Mouse (Mus musculus): ENCODE measurements around the gene Defb18.
"Not testable (repeated sequence)": the region's sequence is repeated elsewhere in the genome, so short reads cannot be mapped to it uniquely, and the experiment has no call there.

Defb18 gene

GRCm38 (mm10) chr1:18237343-18237742, at the start of gene Defb18:
Defb18 (minus strand) TSS chr1:18237443.
- no peak for DNase-seq (ENCODE audit: low spot score)

GRCm38 (mm10) chr1:18271095-18271494, 33.9 kb upstream of the Defb18 start:
- no peak for DNase-seq (ENCODE audit: low spot score)

GRCm38 (mm10) chr1:18268845-18269244, 31.6 kb upstream of the Defb18 start:
- DNase-seq (ENCODE audit: low spot score): no peak

- no peak for DNase-seq (ENCODE audit: low spot score)
Observed at GRCm38 (mm10) chr1:18265038-18265437, 27.8 kb upstream of the Defb18 start, which contains the start of gene Defb41. Defb41 (minus strand) TSS chr1:18265138.

GRCm38 (mm10) chr1:18245801-18246580, 8.7 kb upstream of the Defb18 start:
- DNase-seq (ENCODE audit: low spot score): not testable (repeated sequence)

- no peak for DNase-seq (ENCODE audit: low spot score)
Observed at GRCm38 (mm10) chr1:18223385-18223945, 13.8 kb downstream of the Defb18 start.

GRCm38 (mm10) chr1:18191719-18192118, 45.5 kb downstream of the Defb18 start:
- DNase-seq (ENCODE audit: low spot score): no peak

- DNase-seq (ENCODE audit: low spot score): no peak
Observed at GRCm38 (mm10) chr1:18190714-18191712, 46.2 kb downstream of the Defb18 start.

Data from urinary bladder, postnatal 25 days (tissue).